Mouse (Mus musculus): ENCODE measurements around the gene Runx3. TPM values are rescaled to one million over a fixed set of nuclear protein-coding genes. Genes with fewer than 3 reads are reported as not detected.
A peak's percentile ranks its signal among the peaks of the same experiment; 100 is the strongest.

Gene Runx3
- polyA plus RNA-seq, 2 experiments: 6.3 to 11.1 TPM

DNA sequence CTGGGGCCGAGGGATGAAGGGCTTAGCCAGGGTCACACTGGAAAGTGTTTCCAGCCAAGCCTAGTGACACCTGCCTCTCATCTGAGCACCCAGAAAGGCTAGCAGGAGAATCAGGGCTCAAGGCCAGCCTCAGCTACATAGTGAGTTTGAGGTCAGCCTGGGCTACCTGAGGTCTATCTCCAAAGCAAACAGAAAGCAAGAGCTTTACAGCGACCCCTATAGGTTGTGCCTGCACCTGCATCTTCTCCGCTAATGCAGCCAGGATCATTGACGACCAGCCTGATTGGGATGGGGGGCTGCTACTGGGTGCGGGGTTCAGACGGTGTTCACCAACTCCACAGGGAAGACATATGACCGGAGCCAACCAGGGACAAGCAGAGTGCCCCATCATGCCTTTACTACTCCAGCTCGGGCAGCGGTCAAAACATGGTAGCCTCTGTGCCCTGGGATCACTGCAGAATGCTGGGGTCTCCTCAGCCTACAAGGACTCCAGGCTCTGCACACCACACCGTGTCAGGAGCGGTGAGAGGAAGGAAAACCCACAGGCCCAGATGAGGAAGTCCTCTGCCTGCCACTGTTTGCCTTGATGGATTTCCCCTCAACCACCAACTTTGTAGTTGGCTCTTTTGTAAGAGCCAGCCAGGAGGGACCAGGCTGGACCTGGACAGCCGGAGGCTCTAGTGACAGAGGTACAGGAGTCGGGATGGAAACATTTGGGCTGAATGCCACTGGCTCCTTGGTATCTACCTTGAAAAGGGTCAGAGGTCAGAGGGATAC is 35.2 kb upstream of the Runx3 start:
- ATAC-seq (ENCODE audit: low FRiP score, low read depth): no peak
- WGBS: 73% methylated on average over 13 of the region's 13 CpGs
- no peak overlapping the region for H3K4me2 ChIP-seq (replicated peaks; ENCODE audit: low read depth, low read length, severe bottlenecking)

GRCm38 (mm10) chr4:135090613-135091012 is 29.8 kb upstream of the Runx3 start:
- DNase-seq (ENCODE audit: low spot score): no peak
- TF ChIP-seq POLR2A (IDR thresholded peaks at IDR 0.05; ENCODE audit: borderline replicate concordance, extremely low read depth, insufficient read depth, insufficient read length): no peak
- Histone ChIP-seq H3K4me2 (replicated peaks; ENCODE audit: low read depth, low read length, severe bottlenecking) (no peak overlapping the region), H3K27me3 (ENCODE audit: control insufficient read depth, insufficient read depth, low read length) (no peaks in the 10 kb centered on the region), H3K4me1 (ENCODE audit: control insufficient read depth, insufficient read depth, low read length) (peaks cover 3% of the 10 kb centered on the region; the same call in 1 of the 2 replicates), H3K4me3 (replicated peaks; ENCODE audit: low read length) (no peak overlapping the region), H3K27ac (replicated peaks; ENCODE audit: low read depth, low read length) (no peak overlapping the region), H3K9me3 (ENCODE audit: control insufficient read depth, low read length) (no peaks in the 10 kb centered on the region), H3K9ac (ENCODE audit: low read depth, low read length, severe bottlenecking) (no peak overlapping the region), H3K36me3 (ENCODE audit: control insufficient read depth, insufficient read depth, low read length) (no peaks in the 10 kb centered on the region)
- WGBS: 70% methylated on average over 13 of the region's 13 CpGs
- no peak for ATAC-seq (ENCODE audit: low FRiP score, low read depth)

More for the DNA sequence above, 35.2 kb upstream of the Runx3 start:
- no peaks in the 10 kb centered on the region for H3K9me3 ChIP-seq (ENCODE audit: control insufficient read depth, low read length)
- H3K4me1 ChIP-seq (ENCODE audit: control insufficient read depth, insufficient read depth, low read length): peaks cover 3% of the 10 kb centered on the region; the same call in 1 of the 2 replicates
- TF ChIP-seq POLR2A (IDR thresholded peaks at IDR 0.05; ENCODE audit: borderline replicate concordance, extremely low read depth, insufficient read depth, insufficient read length): no peak
- no peak overlapping the region for H3K9ac ChIP-seq (ENCODE audit: low read depth, low read length, severe bottlenecking)
- H3K4me3 ChIP-seq (replicated peaks; ENCODE audit: low read length): no peak overlapping the region
- no peak for DNase-seq (ENCODE audit: low spot score)
- no peak overlapping the region for H3K27ac ChIP-seq (replicated peaks; ENCODE audit: low read depth, low read length)
- H3K27me3 ChIP-seq (ENCODE audit: control insufficient read depth, insufficient read depth, low read length): no peaks in the 10 kb centered on the region
- no peaks in the 10 kb centered on the region for H3K36me3 ChIP-seq (ENCODE audit: control insufficient read depth, insufficient read depth, low read length)

GRCm38 (mm10) chr4:135092871-135093270 is 27.6 kb upstream of the Runx3 start:
- Histone ChIP-seq H3K27ac (replicated peaks; ENCODE audit: low read depth, low read length) (no peak overlapping the region), H3K4me3 (replicated peaks; ENCODE audit: low read length) (no peak overlapping the region), H3K4me2 (replicated peaks; ENCODE audit: low read depth, low read length, severe bottlenecking) (no peak overlapping the region), H3K36me3 (ENCODE audit: control insufficient read depth, insufficient read depth, low read length) (no peaks in the 10 kb centered on the region), H3K4me1 (ENCODE audit: control insufficient read depth, insufficient read depth, low read length) (peaks cover 3% of the 10 kb centered on the region; the same call in 1 of the 2 replicates), H3K27me3 (ENCODE audit: control insufficient read depth, insufficient read depth, low read length) (no peaks in the 10 kb centered on the region), H3K9me3 (ENCODE audit: control insufficient read depth, low read length) (no peaks in the 10 kb centered on the region), H3K9ac (ENCODE audit: low read depth, low read length, severe bottlenecking) (no peak overlapping the region)
- TF ChIP-seq POLR2A (IDR thresholded peaks at IDR 0.05; ENCODE audit: borderline replicate concordance, extremely low read depth, insufficient read depth, insufficient read length): no peak
- 24% methylated on average over 3 of the region's 3 CpGs for WGBS
- ATAC-seq (ENCODE audit: low FRiP score, low read depth): no peak
- peak; percentile 71 for DNase-seq (ENCODE audit: low spot score)

- 72% methylated on average over 8 of the region's 8 CpGs for WGBS
- no peak overlapping the region for H3K4me2 ChIP-seq (replicated peaks; ENCODE audit: low read depth, low read length, severe bottlenecking)
- ATAC-seq (ENCODE audit: low FRiP score, low read depth) (no peak), DNase-seq (ENCODE audit: low spot score) (no peak)
- H3K9ac ChIP-seq (ENCODE audit: low read depth, low read length, severe bottlenecking): no peak overlapping the region
- H3K36me3 ChIP-seq (ENCODE audit: control insufficient read depth, insufficient read depth, low read length): no peaks in the 10 kb centered on the region
- TF ChIP-seq POLR2A (IDR thresholded peaks at IDR 0.05; ENCODE audit: borderline replicate concordance, extremely low read depth, insufficient read depth, insufficient read length): no peak
- H3K27me3 ChIP-seq (ENCODE audit: control insufficient read depth, insufficient read depth, low read length): no peaks in the 10 kb centered on the region
- peaks cover 3% of the 10 kb centered on the region; the same call in 1 of the 2 replicates for H3K4me1 ChIP-seq (ENCODE audit: control insufficient read depth, insufficient read depth, low read length)
- H3K9me3 ChIP-seq (ENCODE audit: control insufficient read depth, low read length): no peaks in the 10 kb centered on the region
- no peak overlapping the region for H3K4me3 ChIP-seq (replicated peaks; ENCODE audit: low read length)
- H3K27ac ChIP-seq (replicated peaks; ENCODE audit: low read depth, low read length): no peak overlapping the region
Observed at GRCm38 (mm10) chr4:135095693-135096092, 24.8 kb upstream of the Runx3 start.

DNA sequence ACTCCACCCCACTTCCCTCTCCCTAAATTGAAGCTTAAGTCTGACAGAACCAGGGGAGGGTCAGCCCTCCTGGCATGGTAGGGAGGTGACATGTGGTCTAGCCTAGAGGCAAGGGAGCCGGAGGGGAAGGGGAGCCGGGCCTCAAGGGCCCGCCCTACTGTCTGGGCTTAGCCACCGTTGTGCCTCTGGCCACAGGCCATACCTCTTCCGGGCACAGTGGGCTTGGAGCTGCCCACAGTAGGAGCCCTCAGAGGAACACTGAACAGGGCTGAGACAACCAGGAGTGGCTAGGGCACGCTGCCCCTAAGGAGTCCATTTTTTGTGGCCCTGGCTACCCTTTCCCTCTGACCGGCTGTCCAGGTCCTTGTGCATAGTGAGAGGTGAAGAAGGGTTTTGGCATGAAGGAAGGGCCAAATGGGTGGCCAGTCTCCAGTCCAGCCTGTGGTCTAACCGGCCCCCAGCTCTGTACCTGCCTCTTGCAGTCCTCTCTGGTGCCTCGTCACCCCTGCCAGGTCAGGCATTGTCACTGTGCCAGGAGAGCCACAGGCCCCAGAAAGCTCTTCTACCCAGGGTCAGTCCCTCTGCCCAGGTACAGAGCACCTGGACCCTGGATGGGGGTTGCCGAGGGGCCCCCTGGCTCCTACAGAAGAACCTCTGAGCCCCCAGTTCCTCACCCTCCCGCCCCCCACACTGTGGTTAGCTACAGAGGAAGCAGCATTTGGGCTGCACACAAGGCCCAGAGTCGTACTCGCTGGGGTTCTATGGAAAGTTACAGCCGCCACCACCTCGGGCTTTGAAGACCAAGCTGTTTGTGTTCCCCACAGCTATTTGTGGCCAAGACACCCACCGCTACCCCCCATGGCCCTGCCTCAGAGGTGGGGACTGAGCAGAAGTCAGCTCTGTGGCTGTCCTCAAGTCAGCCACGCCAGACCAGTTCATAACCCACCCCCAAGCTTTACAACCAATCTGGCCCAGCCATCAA is 22.3 kb upstream of the Runx3 start:
- TF ChIP-seq POLR2A (IDR thresholded peaks at IDR 0.05; ENCODE audit: borderline replicate concordance, extremely low read depth, insufficient read depth, insufficient read length): no peak
- no peaks in the 10 kb centered on the region for H3K36me3 ChIP-seq (ENCODE audit: control insufficient read depth, insufficient read depth, low read length)
- ATAC-seq (ENCODE audit: low FRiP score, low read depth) (no peak), DNase-seq (ENCODE audit: low spot score) (no peak)
- H3K4me2 ChIP-seq (replicated peaks; ENCODE audit: low read depth, low read length, severe bottlenecking): no peak overlapping the region
- H3K9me3 ChIP-seq (ENCODE audit: control insufficient read depth, low read length): no peaks in the 10 kb centered on the region
- no peak overlapping the region for H3K4me3 ChIP-seq (replicated peaks; ENCODE audit: low read length)
- no peak overlapping the region for H3K27ac ChIP-seq (replicated peaks; ENCODE audit: low read depth, low read length)
- H3K27me3 ChIP-seq (ENCODE audit: control insufficient read depth, insufficient read depth, low read length): no peaks in the 10 kb centered on the region
- 83% methylated on average over 16 of the region's 17 CpGs for WGBS
- H3K9ac ChIP-seq (ENCODE audit: low read depth, low read length, severe bottlenecking): no peak overlapping the region
- peaks cover under 1% of the 10 kb centered on the region; the same call in 1 of the 2 replicates for H3K4me1 ChIP-seq (ENCODE audit: control insufficient read depth, insufficient read depth, low read length)

Data from limb, embryonic 14.5 days (tissue).